Comparison of ENCODE assay signal across 24 mouse cellular contexts in genomic region chr7:100204871-100205270, GRCm38 (mm10). TPM values are rescaled to one million over a fixed set of nuclear protein-coding genes. Genes with fewer than 3 reads are reported as not detected.
A peak's percentile ranks its signal among the peaks of the same experiment; 100 is the strongest.
DNase-seq lines count a peak whose midpoint lies in the region; ATAC-seq and TF ChIP-seq lines count a peak whose summit lies in the region.
"Had no signal": no experiment of that assay in that cellular context is flagged by ENCODE, and none has a peak within 500 bp of the region (broad histone marks: within the 10 kb centered on the region; RNA-seq: fewer than 3 reads in every experiment).

No protein-coding gene starts in this region.

- no peaks in the 10 kb centered on the region for H3K9me3 ChIP-seq in embryonic facial prominence, embryonic 11.5 days (replicated peaks; ENCODE audit: control insufficient read depth, low read length)
- no peaks in the 10 kb centered on the region for H3K9me3 ChIP-seq in embryonic facial prominence, embryonic 13.5 days
- no peaks in the 10 kb centered on the region for H3K9me3 ChIP-seq in liver, embryonic 11.5 days (ENCODE audit: control insufficient read depth, low read length)
- no peaks in the 10 kb centered on the region for H3K9me3 ChIP-seq in forebrain, embryonic 11.5 days (ENCODE audit: control insufficient read depth, low read length)
- H3K9me3 ChIP-seq: embryonic facial prominence, embryonic 15.5 days; forebrain, embryonic 10.5 days; forebrain, embryonic 13.5 days; forebrain, embryonic 15.5 days; G1E had no signal

- no peak overlapping the region for H3K4me2 ChIP-seq in embryonic facial prominence, embryonic 11.5 days (ENCODE audit: low read depth, low read length)
- H3K4me2 ChIP-seq in embryonic facial prominence, embryonic 13.5 days = no peak overlapping the region
- H3K4me2 ChIP-seq in liver, embryonic 11.5 days = no peak overlapping the region
- H3K4me2 ChIP-seq in forebrain, embryonic 11.5 days (ENCODE audit: low read depth, low read length, severe bottlenecking) = no peak overlapping the region
- H3K4me2 ChIP-seq: embryonic facial prominence, embryonic 15.5 days; forebrain, embryonic 13.5 days; forebrain, embryonic 15.5 days had no signal

- H3K9ac ChIP-seq in embryonic facial prominence, embryonic 11.5 days (replicated peaks; ENCODE audit: low read length) = no peak overlapping the region
- no peak overlapping the region for H3K9ac ChIP-seq in embryonic facial prominence, embryonic 13.5 days
- no peak overlapping the region for H3K9ac ChIP-seq in liver, embryonic 11.5 days (ENCODE audit: low read depth, low read length)
- no peak overlapping the region for H3K9ac ChIP-seq in forebrain, embryonic 11.5 days (ENCODE audit: low read length)
- H3K9ac ChIP-seq: embryonic facial prominence, embryonic 15.5 days; forebrain, embryonic 13.5 days; forebrain, embryonic 15.5 days; forebrain, postnatal 0 days had no signal

- no peaks in the 10 kb centered on the region for H3K4me1 ChIP-seq in embryonic facial prominence, embryonic 11.5 days (ENCODE audit: control insufficient read depth, insufficient read depth, low read length)
- H3K4me1 ChIP-seq in embryonic facial prominence, embryonic 13.5 days = peaks cover 44% of the 10 kb centered on the region
- H3K4me1 ChIP-seq in liver, embryonic 11.5 days (replicated peaks; ENCODE audit: control insufficient read depth, insufficient read depth, low read length) = no peaks in the 10 kb centered on the region
- H3K4me1 ChIP-seq in forebrain, embryonic 11.5 days (replicated peaks; ENCODE audit: control insufficient read depth, insufficient read depth, low read length) = no peaks in the 10 kb centered on the region
- H3K4me1 ChIP-seq: forebrain, embryonic 13.5 days; forebrain, embryonic 15.5 days had no signal

- TF ChIP-seq CTCF in layer of hippocampus, adult 2 months (conservative IDR thresholded peaks at IDR 0.05) = no peak

- no peak for ATAC-seq in embryonic facial prominence, embryonic 11.5 days (replicated peaks; ENCODE audit: insufficient number of reproducible peaks, low FRiP score, low TSS enrichment, low read depth)
- ATAC-seq in embryonic facial prominence, embryonic 13.5 days (ENCODE audit: insufficient number of reproducible peaks, insufficient read depth, low FRiP score, low TSS enrichment, low read depth) = no peak; the same call in 1 of the 2 replicates
- ATAC-seq in liver, embryonic 11.5 days (replicated peaks; ENCODE audit: low FRiP score) = no peak
- no peak for ATAC-seq in forebrain, embryonic 11.5 days (replicated peaks; ENCODE audit: low FRiP score)
- ATAC-seq: activated CD4-positive, CD25-positive, alpha-beta regulatory T cell, adult 4 months; forebrain, embryonic 13.5 days; forebrain, embryonic 15.5 days; forebrain, postnatal 0 days; Patski had no signal

- 37% methylated on average over 6 of the region's 6 CpGs for WGBS in embryonic facial prominence, embryonic 11.5 days
- 19% methylated on average over 6 of the region's 6 CpGs for WGBS in embryonic facial prominence, embryonic 13.5 days
- 75% methylated on average over 6 of the region's 6 CpGs for WGBS in liver, embryonic 11.5 days
- 69% methylated on average over 6 of the region's 6 CpGs for WGBS in forebrain, embryonic 11.5 days

- H3K27ac ChIP-seq in embryonic facial prominence, embryonic 11.5 days (replicated peaks; ENCODE audit: low read depth, low read length) = no peak overlapping the region
- peak overlapping the region; percentile 19; the same call in 1 of the 2 replicates for H3K27ac ChIP-seq in embryonic facial prominence, embryonic 13.5 days
- H3K27ac ChIP-seq in liver, embryonic 11.5 days (ENCODE audit: low read depth, low read length) = no peak overlapping the region
- H3K27ac ChIP-seq in layer of hippocampus, adult 2 months = no peak overlapping the region
- no peak overlapping the region for H3K27ac ChIP-seq in forebrain, embryonic 11.5 days (ENCODE audit: low read depth, low read length)
- H3K27ac ChIP-seq: embryonic facial prominence, embryonic 15.5 days; forebrain, embryonic 10.5 days; forebrain, embryonic 13.5 days; forebrain, embryonic 15.5 days had no signal

- H3K36me3 ChIP-seq in embryonic facial prominence, embryonic 11.5 days (replicated peaks; ENCODE audit: control insufficient read depth, insufficient read depth, low read depth, low read length) = no peaks in the 10 kb centered on the region
- H3K36me3 ChIP-seq in embryonic facial prominence, embryonic 13.5 days = no peaks in the 10 kb centered on the region
- H3K36me3 ChIP-seq in liver, embryonic 11.5 days (ENCODE audit: control insufficient read depth, insufficient read depth, low read length) = no peaks in the 10 kb centered on the region
- H3K36me3 ChIP-seq in forebrain, embryonic 11.5 days (ENCODE audit: control insufficient read depth, insufficient read depth, low read length) = no peaks in the 10 kb centered on the region
- H3K36me3 ChIP-seq: embryonic facial prominence, embryonic 15.5 days; forebrain, embryonic 10.5 days; forebrain, embryonic 15.5 days; G1E had no signal

- H3K27me3 ChIP-seq in embryonic facial prominence, embryonic 11.5 days (ENCODE audit: control insufficient read depth, insufficient read depth, low read length) = no peaks in the 10 kb centered on the region
- no peaks in the 10 kb centered on the region for H3K27me3 ChIP-seq in embryonic facial prominence, embryonic 13.5 days
- H3K27me3 ChIP-seq in liver, embryonic 11.5 days (replicated peaks; ENCODE audit: control insufficient read depth, insufficient read depth, low read length) = no peaks in the 10 kb centered on the region
- no peaks in the 10 kb centered on the region for H3K27me3 ChIP-seq in forebrain, embryonic 11.5 days (ENCODE audit: control insufficient read depth, insufficient read depth, low read length)
- H3K27me3 ChIP-seq: embryonic facial prominence, embryonic 15.5 days; forebrain, embryonic 13.5 days; forebrain, embryonic 15.5 days had no signal

- H3K4me3 ChIP-seq in embryonic facial prominence, embryonic 11.5 days (ENCODE audit: low read depth, low read length) = no peak overlapping the region
- no peak overlapping the region for H3K4me3 ChIP-seq in embryonic facial prominence, embryonic 13.5 days
- no peak overlapping the region for H3K4me3 ChIP-seq in liver, embryonic 11.5 days (ENCODE audit: low read depth, low read length)
- no peak overlapping the region for H3K4me3 ChIP-seq in layer of hippocampus, adult 2 months
- H3K4me3 ChIP-seq in forebrain, embryonic 11.5 days (ENCODE audit: low read depth, low read length) = no peak overlapping the region
- H3K4me3 ChIP-seq: embryonic facial prominence, embryonic 15.5 days; erythroblast, embryonic 14.5 days; forebrain, embryonic 10.5 days; forebrain, embryonic 13.5 days; forebrain, embryonic 15.5 days had no signal

- DNase-seq in embryonic facial prominence, embryonic 11.5 days (ENCODE audit: low spot score) = peak; percentile 75
- no peak for DNase-seq in liver, embryonic 11.5 days (ENCODE audit: low spot score)
- no peak for DNase-seq in layer of hippocampus, adult 2 months (ENCODE audit: low spot score in 2 of 2)
- DNase-seq in forebrain, embryonic 11.5 days (ENCODE audit: low spot score) = no peak
- DNase-seq: adrenal gland, adult 8-10 months; adrenal gland, postnatal 14 days; adrenal gland, postnatal 36 days; cerebellum, adult 11-12 months; cerebellum, adult 2 months; cerebellum, adult 9-10 months; cerebellum, postnatal 10 days; cerebellum, postnatal 25 days; forebrain, postnatal 0 days had no signal

RNA-seq across cellular contexts. Expression of gene Pgm2l1, which starts 22.3 kb away (rescaled TPM):
- 6.2 and 6.7 TPM in 2 replicates for polyA plus RNA-seq in embryonic facial prominence, embryonic 11.5 days (2014; fragmentation: Nextera tagmentation; extraction: Ambion mirVana)
- 6.8 and 8.2 TPM in 2 replicates for polyA plus RNA-seq in embryonic facial prominence, embryonic 13.5 days (2015; fragmentation: Nextera tagmentation; extraction: Ambion mirVana)
- 2.6 and 3.0 TPM in 2 replicates for polyA plus RNA-seq in liver, embryonic 11.5 days (2014; fragmentation: Nextera tagmentation; extraction: Ambion mirVana)
- total RNA-seq in layer of hippocampus, adult 2 months (2021) = 100 to 1,000 TPM; 282 to 286 TPM
- polyA plus RNA-seq in forebrain, embryonic 11.5 days (2014; fragmentation: Nextera tagmentation; extraction: Ambion mirVana) = 5.2 and 6.2 TPM in 2 replicates

RNA-seq across cellular contexts. Expression of gene Kcne3, which starts 28.6 kb away (rescaled TPM):
- 13.7 and 16.9 TPM in 2 replicates for polyA plus RNA-seq in embryonic facial prominence, embryonic 11.5 days (2014; fragmentation: Nextera tagmentation; extraction: Ambion mirVana)
- polyA plus RNA-seq in embryonic facial prominence, embryonic 13.5 days (2015; fragmentation: Nextera tagmentation; extraction: Ambion mirVana) = 16.2 and 19.7 TPM in 2 replicates
- polyA plus RNA-seq in liver, embryonic 11.5 days (2014; fragmentation: Nextera tagmentation; extraction: Ambion mirVana) = 10.9 and 11.4 TPM in 2 replicates
- total RNA-seq in layer of hippocampus, adult 2 months (2021) = 1 to 10 TPM in 1 of 2 experiments, under 1 TPM in 1; 0.54 to 1.2 TPM
- polyA plus RNA-seq in forebrain, embryonic 11.5 days (2014; fragmentation: Nextera tagmentation; extraction: Ambion mirVana) = 3.3 and 4.1 TPM in 2 replicates
- total RNA-seq: CH12.LX; forebrain, postnatal 0 days had no signal
- polyA plus RNA-seq: activated CD4-positive, CD25-positive, alpha-beta regulatory T cell, adult 4 months; C2C12; cerebellum, adult 2 months; erythroblast, embryonic 14.5 days; forebrain, postnatal 0 days; Patski had no signal

RNA-seq across cellular contexts. Expression of gene Lipt2, which starts 45.8 kb away (rescaled TPM):
- 26.4 and 34.9 TPM in 2 replicates for polyA plus RNA-seq in embryonic facial prominence, embryonic 11.5 days (2014; fragmentation: Nextera tagmentation; extraction: Ambion mirVana)
- polyA plus RNA-seq in embryonic facial prominence, embryonic 13.5 days (2015; fragmentation: Nextera tagmentation; extraction: Ambion mirVana) = 24.0 and 26.8 TPM in 2 replicates
- 18.1 and 19.0 TPM in 2 replicates for polyA plus RNA-seq in liver, embryonic 11.5 days (2014; fragmentation: Nextera tagmentation; extraction: Ambion mirVana)
- 1 to 10 TPM; 3.9 to 5.4 TPM for total RNA-seq in layer of hippocampus, adult 2 months (2021)
- 20.4 and 22.5 TPM in 2 replicates for polyA plus RNA-seq in forebrain, embryonic 11.5 days (2014; fragmentation: Nextera tagmentation; extraction: Ambion mirVana)
